Mouse (Mus musculus) liver, embryonic 12.5 days (tissue): ENCODE measurements around the gene Soga3. TPM values are rescaled to one million over a fixed set of nuclear protein-coding genes. Genes with fewer than 3 reads are reported as not detected.

Experiments used
- ATAC-seq: fragments of 200-750 bp; cut with Nextera tagmentation; 2 replicates; pipeline ENCODE4 v1.8.0; 2017; ENCODE audit warnings: moderate number of reproducible peaks, mild to moderate bottlenecking, moderate library complexity
- H3K27ac ChIP-seq: fragments of 300-500 bp; sonication (generic); 2 replicates; pipeline ENCODE4 v1.5.1; 2016; ENCODE audit warnings: mild to moderate bottlenecking
- H3K27me3 ChIP-seq: fragments of 300-500 bp; sonication (generic); replicated peaks from 2 replicates; pipeline ENCODE4 v1.6.1; 2016; ENCODE audit warnings: mild to moderate bottlenecking, moderate library complexity
- H3K36me3 ChIP-seq: fragments of 300-500 bp; sonication (generic); 2 replicates; pipeline ENCODE4 v1.6.1; 2016; ENCODE audit warnings: mild to moderate bottlenecking, moderate library complexity
- H3K4me1 ChIP-seq: fragments of 300-500 bp; sonication (generic); 2 replicates; pipeline ENCODE4 v1.6.1; 2016
- H3K4me2 ChIP-seq: fragments of 300-500 bp; sonication (generic); 2 replicates; pipeline ENCODE4 v1.6.1; 2016; ENCODE audit warnings: mild to moderate bottlenecking, moderate library complexity
- H3K4me3 ChIP-seq: fragments of 300-500 bp; sonication (generic); 2 replicates; pipeline ENCODE4 v1.5.1; 2016; ENCODE audit warnings: mild to moderate bottlenecking, moderate library complexity
- H3K9ac ChIP-seq: fragments of 300-500 bp; sonication (generic); 2 replicates; pipeline ENCODE4 v1.6.1; 2016; ENCODE audit warnings: mild to moderate bottlenecking, moderate library complexity
- H3K9me3 ChIP-seq: fragments of 300-500 bp; sonication (generic); replicated peaks from 2 replicates; pipeline ENCODE4 v1.6.1; 2016; ENCODE audit warnings: mild to moderate bottlenecking, moderate library complexity
- WGBS: fragments of 180-500 bp; shearing (Covaris S2); methylation state at CpG from one replicate; pipeline ENCODE4 v1.1.7; 2016; ENCODE audit not compliant: insufficient replicate concordance; 5-methylcytosine and 5-hydroxymethylcytosine counted together
- polyA plus RNA-seq: library from polyadenylated mRNA; unstranded; fragments of >200 nt; fragmentation: Nextera tagmentation; extraction: Ambion mirVana; gene quantifications from 2 replicates; pipeline ENCODE4 v1.2.1, GENCODE M21; 2016

Gene Soga3
- polyA plus RNA-seq, 1 experiment from 2014 or later = 0.10 TPM

DNA sequence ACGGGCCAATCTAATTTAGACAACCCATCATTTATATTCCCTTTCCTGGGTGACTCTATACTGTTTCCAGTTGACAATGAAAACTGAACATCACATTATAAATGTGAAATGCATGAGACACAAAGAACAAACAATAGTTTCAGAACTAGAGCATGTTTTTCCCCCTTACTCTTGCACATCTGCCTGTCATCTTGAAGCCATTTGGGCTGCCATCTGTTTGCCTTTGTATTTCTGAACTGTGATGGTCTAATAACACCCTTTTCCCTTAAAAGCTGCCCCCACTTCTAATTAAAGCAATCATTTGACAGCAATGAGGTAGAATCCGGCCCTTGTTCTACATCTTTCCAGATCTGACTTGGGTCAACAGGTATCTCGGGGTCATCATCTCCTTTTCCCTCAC lies 32.0 kb downstream of the Soga3 start:
- H3K4me2 ChIP-seq = no peak overlapping the region
- H3K9ac ChIP-seq = no peak overlapping the region
- no peaks in the 10 kb centered on the region for H3K27me3 ChIP-seq
- ATAC-seq = no peak
- H3K4me3 ChIP-seq = no peak overlapping the region
- H3K36me3 ChIP-seq = no peaks in the 10 kb centered on the region
- H3K27ac ChIP-seq = no peak overlapping the region
- H3K9me3 ChIP-seq = no peaks in the 10 kb centered on the region
- H3K4me1 ChIP-seq = no peaks in the 10 kb centered on the region
- WGBS = 71% methylated on average over 3 of the region's 3 CpGs

- H3K27ac ChIP-seq = no peak overlapping the region
Observed at GRCm38 (mm10) chr10:29176881-29177280, 33.2 kb downstream of the Soga3 start.

GRCm38 (mm10) chr10:29178003-29178402 lies 34.4 kb downstream of the Soga3 start:
- no peak overlapping the region for H3K9ac ChIP-seq
- no peaks in the 10 kb centered on the region for H3K4me1 ChIP-seq
- no peaks in the 10 kb centered on the region for H3K9me3 ChIP-seq
- no peaks in the 10 kb centered on the region for H3K36me3 ChIP-seq
- H3K27me3 ChIP-seq = no peaks in the 10 kb centered on the region
- no peak overlapping the region for H3K4me3 ChIP-seq
- 17% methylated on average over 2 of the region's 2 CpGs for WGBS
- H3K4me2 ChIP-seq = no peak overlapping the region
- ATAC-seq = no peak
- H3K27ac ChIP-seq = no peak overlapping the region

More at GRCm38 (mm10) chr10:29176881-29177280, 33.2 kb downstream of the Soga3 start:
- Histone ChIP-seq H3K4me1 (no peaks in the 10 kb centered on the region), H3K4me2 (no peak overlapping the region), H3K9ac (no peak overlapping the region), H3K4me3 (no peak overlapping the region), H3K36me3 (no peaks in the 10 kb centered on the region), H3K27me3 (no peaks in the 10 kb centered on the region), H3K9me3 (no peaks in the 10 kb centered on the region)
- no peak for ATAC-seq
- 68% methylated on average over 4 of the region's 4 CpGs for WGBS

DNA sequence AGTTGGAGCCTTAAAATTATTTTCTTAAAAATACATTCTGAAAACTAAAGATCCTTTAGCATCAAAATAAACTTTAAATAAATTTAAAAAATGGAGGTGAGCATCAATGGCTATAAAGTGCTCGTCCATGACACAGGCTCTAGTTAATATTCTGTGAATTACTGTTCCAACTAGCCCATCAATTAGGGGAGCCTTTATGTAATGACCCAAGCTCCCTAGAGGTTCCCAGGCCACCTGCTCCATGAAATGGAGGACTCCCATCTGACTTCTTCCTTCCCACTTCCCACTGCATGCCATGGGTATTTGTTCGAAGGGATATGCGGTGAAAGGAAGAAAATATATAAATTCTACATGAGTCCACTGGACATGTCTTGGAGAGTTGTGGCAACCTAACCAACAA lies 36.6 kb downstream of the Soga3 start:
- H3K4me3 ChIP-seq = no peak overlapping the region
- H3K27me3 ChIP-seq = no peaks in the 10 kb centered on the region
- no peak for ATAC-seq
- no peaks in the 10 kb centered on the region for H3K36me3 ChIP-seq
- no peaks in the 10 kb centered on the region for H3K4me1 ChIP-seq
- no peaks in the 10 kb centered on the region for H3K9me3 ChIP-seq
- no peak overlapping the region for H3K4me2 ChIP-seq
- no peak overlapping the region for H3K27ac ChIP-seq
- 83% methylated on average over 3 of the region's 3 CpGs for WGBS
- H3K9ac ChIP-seq = no peak overlapping the region

DNA sequence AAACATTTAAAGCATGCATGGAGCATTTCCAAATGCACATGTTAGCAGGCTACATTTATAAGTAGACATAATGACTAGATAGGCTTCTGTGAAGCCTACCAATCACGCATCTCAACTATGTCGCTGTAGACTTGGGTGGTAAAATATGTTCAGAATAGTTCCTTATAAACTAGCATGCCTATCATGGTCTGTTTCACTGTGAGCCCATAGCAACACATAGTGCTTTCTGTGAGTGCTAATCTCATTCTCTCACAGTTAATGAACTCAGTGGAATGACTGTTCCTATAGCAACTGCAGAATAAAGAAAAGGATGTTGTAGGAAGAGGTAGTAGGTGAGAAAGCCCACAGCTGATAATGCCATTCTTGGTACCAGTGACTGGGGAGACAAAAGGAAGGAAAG lies 37.4 kb downstream of the Soga3 start:
- Histone ChIP-seq H3K36me3 (no peaks in the 10 kb centered on the region), H3K9me3 (no peaks in the 10 kb centered on the region), H3K4me1 (no peaks in the 10 kb centered on the region), H3K4me2 (no peak overlapping the region), H3K4me3 (no peak overlapping the region), H3K27ac (no peak overlapping the region), H3K27me3 (no peaks in the 10 kb centered on the region), H3K9ac (no peak overlapping the region)
- ATAC-seq = no peak
- WGBS = 64% methylated on average over 2 of the region's 2 CpGs

DNA sequence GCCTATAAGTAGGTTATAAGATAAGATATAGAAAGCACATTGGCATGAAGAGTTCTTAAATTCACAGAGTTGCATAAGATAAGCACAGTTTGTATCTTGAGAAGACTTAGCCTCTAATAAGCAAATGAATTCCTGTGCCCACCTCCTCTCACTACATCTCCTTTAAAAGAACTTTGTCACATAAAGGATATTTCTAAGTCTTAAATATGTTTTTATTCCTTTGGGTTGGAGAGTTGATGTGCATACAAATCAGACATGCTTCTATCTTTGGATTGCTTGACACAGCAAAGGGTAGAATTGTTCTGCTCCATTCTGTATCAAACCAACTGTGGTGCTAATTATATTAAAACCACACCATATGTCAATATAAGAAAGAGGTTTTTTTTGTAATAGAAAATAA lies 50.1 kb downstream of the Soga3 start:
- H3K27ac ChIP-seq = no peak overlapping the region
- H3K9ac ChIP-seq = no peak overlapping the region
- no peaks in the 10 kb centered on the region for H3K4me1 ChIP-seq
- no peak overlapping the region for H3K4me3 ChIP-seq
- H3K4me2 ChIP-seq = no peak overlapping the region
- no peak for ATAC-seq
- no peaks in the 10 kb centered on the region for H3K27me3 ChIP-seq
- peaks cover 11% of the 10 kb centered on the region for H3K9me3 ChIP-seq
- H3K36me3 ChIP-seq = no peaks in the 10 kb centered on the region

DNA sequence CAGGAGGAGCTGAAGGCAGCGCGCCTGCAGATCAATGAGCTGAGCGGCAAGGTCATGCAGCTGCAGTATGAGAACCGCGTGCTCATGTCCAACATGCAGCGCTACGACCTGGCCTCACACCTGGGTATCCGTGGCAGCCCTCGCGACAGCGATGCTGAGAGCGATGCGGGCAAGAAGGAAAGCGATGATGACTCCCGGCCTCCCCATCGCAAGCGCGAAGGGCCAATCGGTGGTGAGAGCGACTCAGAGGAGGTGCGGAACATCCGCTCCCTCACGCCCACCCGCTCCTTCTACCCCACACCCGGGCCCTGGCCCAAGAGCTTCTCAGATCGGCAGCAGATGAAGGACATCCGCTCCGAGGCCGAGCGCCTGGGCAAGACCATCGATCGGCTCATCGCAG lies 53.2 kb downstream of the Soga3 start:
- Histone ChIP-seq H3K4me2 (no peak overlapping the region), H3K4me1 (no peaks in the 10 kb centered on the region), H3K27ac (no peak overlapping the region), H3K9ac (no peak overlapping the region), H3K4me3 (no peak overlapping the region), H3K9me3 (peaks cover 11% of the 10 kb centered on the region), H3K36me3 (no peaks in the 10 kb centered on the region), H3K27me3 (no peaks in the 10 kb centered on the region)
- ATAC-seq = no peak
- 86% methylated on average over 33 of the region's 33 CpGs for WGBS

- ATAC-seq = no peak
- Histone ChIP-seq H3K4me2 (no peak within 1 kb of the TSS), H3K4me1 (no peaks in the 10 kb centered on the region), H3K9me3 (peaks cover 11% of the 10 kb centered on the region), H3K27me3 (no peaks in the 10 kb centered on the region), H3K27ac (no peak within 1 kb of the TSS), H3K4me3 (no peak within 1 kb of the TSS), H3K36me3 (no peaks in the 10 kb centered on the region), H3K9ac (no peak within 1 kb of the TSS)
- 77% methylated on average over 7 of the region's 7 CpGs for WGBS
Observed at GRCm38 (mm10) chr10:29198642-29199041, 55.0 kb downstream of the Soga3 start, which contains the start of gene Gm49353. Gm49353 (plus strand) TSS chr10:29198954.

- no peak for ATAC-seq
- no peak overlapping the region for H3K9ac ChIP-seq
- no peaks in the 10 kb centered on the region for H3K36me3 ChIP-seq
- WGBS = 53% methylated on average over 3 of the region's 3 CpGs
- H3K27me3 ChIP-seq = no peaks in the 10 kb centered on the region
- no peak overlapping the region for H3K4me3 ChIP-seq
- H3K9me3 ChIP-seq = peaks cover 11% of the 10 kb centered on the region
- H3K4me2 ChIP-seq = no peak overlapping the region
- no peaks in the 10 kb centered on the region for H3K4me1 ChIP-seq
- H3K27ac ChIP-seq = no peak overlapping the region
Observed at GRCm38 (mm10) chr10:29199835-29200234, 56.2 kb downstream of the Soga3 start.

- Histone ChIP-seq H3K27ac (no peak overlapping the region), H3K4me2 (no peak overlapping the region), H3K9me3 (peaks cover 11% of the 10 kb centered on the region), H3K4me3 (no peak overlapping the region), H3K27me3 (no peaks in the 10 kb centered on the region), H3K9ac (no peak overlapping the region), H3K36me3 (no peaks in the 10 kb centered on the region), H3K4me1 (no peaks in the 10 kb centered on the region)
- ATAC-seq = no peak
- 58% methylated on average over 1 of the region's 1 CpGs for WGBS
Observed at GRCm38 (mm10) chr10:29200609-29201008, 57.0 kb downstream of the Soga3 start.

GRCm38 (mm10) chr10:29206730-29207129 lies 63.1 kb downstream of the Soga3 start:
- no peaks in the 10 kb centered on the region for H3K4me1 ChIP-seq
- ATAC-seq = no peak
- no peak overlapping the region for H3K4me2 ChIP-seq

DNA sequence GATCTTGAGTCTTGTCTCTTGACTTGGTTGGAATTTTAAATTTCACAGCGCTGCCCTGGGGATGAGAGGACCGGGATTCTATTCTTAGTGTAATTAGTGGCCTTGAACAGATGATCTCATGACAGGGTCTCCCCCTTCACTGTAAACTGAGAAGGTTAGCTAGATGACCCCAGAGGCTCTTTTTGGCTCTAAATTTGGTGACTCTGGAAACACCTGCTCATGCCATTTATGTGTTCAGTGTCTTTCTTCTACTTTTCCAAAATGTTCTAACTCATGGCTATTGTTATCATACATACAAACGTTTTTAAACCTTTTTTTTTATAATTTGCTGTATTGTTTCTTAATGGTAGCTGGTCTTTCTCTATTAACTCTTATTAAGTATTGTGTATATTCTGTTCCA lies 65.1 kb downstream of the Soga3 start:
- no peaks in the 10 kb centered on the region for H3K9me3 ChIP-seq
- H3K4me3 ChIP-seq = no peak overlapping the region
- 42% methylated on average over 3 of the region's 3 CpGs for WGBS
- no peak overlapping the region for H3K9ac ChIP-seq
- H3K36me3 ChIP-seq = no peaks in the 10 kb centered on the region
- H3K4me2 ChIP-seq = no peak overlapping the region
- H3K27me3 ChIP-seq = no peaks in the 10 kb centered on the region
- H3K27ac ChIP-seq = no peak overlapping the region
- H3K4me1 ChIP-seq = no peaks in the 10 kb centered on the region
- no peak for ATAC-seq

More at GRCm38 (mm10) chr10:29206730-29207129, 63.1 kb downstream of the Soga3 start:
- Histone ChIP-seq H3K27ac (no peak overlapping the region), H3K27me3 (no peaks in the 10 kb centered on the region), H3K9ac (no peak overlapping the region), H3K36me3 (no peaks in the 10 kb centered on the region), H3K9me3 (no peaks in the 10 kb centered on the region), H3K4me3 (no peak overlapping the region)

DNA sequence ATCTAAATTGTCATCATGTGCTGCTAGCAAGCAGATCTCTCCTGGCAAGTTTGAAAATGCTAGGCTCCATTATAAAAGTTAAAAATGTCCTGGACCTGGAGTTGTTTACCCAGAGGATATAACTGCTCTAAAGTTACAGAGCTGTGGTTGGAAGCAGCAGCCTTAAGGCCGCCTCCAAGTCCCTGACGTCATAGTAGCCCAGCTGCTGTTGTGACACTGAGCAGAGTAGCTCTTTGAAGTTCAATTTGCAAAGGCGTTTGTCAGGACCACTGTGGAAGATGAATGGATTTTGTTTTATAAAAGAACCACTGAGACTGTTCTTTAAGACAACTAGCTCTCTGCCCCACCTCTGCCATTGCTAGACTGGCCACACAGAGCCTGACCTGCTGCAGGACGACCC lies 67.8 kb downstream of the Soga3 start, which contains the start of gene 9330159F19Rik:
Gene 9330159F19Rik, plus strand, starts transcription at position 154 of the 400 bp plus-strand sequence.
- ATAC-seq = no peak
- H3K4me1 ChIP-seq = no peaks in the 10 kb centered on the region
- H3K36me3 ChIP-seq = no peaks in the 10 kb centered on the region
- H3K9me3 ChIP-seq = no peaks in the 10 kb centered on the region
- H3K4me2 ChIP-seq = no peak within 1 kb of the TSS
- H3K9ac ChIP-seq = no peak within 1 kb of the TSS
- H3K27me3 ChIP-seq = no peaks in the 10 kb centered on the region
- no peak within 1 kb of the TSS for H3K4me3 ChIP-seq
- H3K27ac ChIP-seq = no peak within 1 kb of the TSS
- WGBS = 15% methylated on average over 4 of the region's 4 CpGs
